Mouse (Mus musculus) ovary, adult 18-20 months (tissue): ENCODE data around the gene Sez6.

Source experiments
- DNase-seq: peaks from one replicate; pipeline ENCODE4 v3.0.0; 2022; ENCODE audit warnings: low spot score, mixed read lengths

Sez6 gene

GRCm38 (mm10) chr11:77981609-77982440 is 51.2 kb downstream of the Sez6 start:
- peak; percentile 97 for DNase-seq

DNA sequence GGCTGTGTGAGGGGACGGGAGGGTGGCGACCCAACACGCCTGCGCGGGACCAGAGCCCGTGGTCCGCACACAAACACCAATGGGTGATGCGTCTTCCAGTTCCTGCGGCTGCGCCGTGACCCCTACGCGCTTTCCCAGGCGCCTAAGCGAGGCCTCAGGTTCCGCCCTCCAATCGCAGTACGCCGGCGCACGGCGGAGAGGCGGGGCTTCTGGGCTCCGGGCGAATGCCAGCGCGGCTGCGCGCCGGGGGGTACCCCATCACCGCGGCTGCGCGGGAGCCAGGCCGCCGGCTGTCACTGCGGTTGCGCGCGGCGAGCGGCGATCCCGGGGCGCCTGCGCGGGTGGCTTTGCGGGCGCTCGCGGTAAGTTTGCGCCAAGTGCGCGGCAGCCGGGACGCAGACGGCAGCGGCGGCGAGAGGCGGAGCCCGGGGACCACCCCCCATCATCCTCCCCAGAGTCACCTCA is 51.9 kb downstream of the Sez6 start, which contains the start of gene Phf12:
Gene Phf12 (plus strand): TSS at position 314 of the 465 bp plus-strand sequence.
- peak; percentile 100 for DNase-seq

DNA sequence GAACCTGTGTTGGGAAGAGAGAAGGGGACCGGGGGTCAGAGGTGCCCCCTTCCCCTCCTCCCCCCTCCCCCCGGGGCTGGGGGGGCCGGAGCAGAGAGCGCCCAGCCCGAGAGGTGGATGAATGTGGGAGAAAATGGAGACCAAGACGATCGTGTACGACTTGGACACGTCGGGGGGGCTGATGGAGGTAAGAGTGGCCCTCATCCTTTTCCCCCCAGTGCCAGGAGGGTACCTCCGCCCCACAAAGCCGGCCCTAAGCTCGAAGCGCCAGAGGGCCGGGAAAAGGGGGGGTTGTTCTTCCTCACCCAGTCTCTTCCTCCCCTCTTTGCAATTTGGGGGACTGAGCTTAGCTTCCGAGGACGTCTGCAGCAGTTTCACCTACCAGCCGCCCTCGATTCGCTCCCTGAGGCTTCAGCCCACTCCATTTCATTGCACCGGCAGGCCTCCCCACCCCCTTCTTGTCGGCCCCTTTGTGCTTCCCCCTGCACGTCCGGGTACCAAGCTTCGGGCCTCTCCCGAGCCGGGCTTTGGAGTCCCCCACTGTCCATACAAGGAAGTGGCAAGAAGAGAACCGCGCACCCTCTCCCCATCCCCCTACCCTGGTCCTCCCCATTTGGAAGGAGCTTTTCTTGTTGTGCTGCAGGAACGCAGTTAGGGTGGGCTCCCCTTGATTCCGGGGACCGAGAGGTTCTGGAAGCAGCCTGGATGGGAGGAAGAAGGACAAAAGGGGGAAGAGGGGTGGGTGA is 52.8 kb downstream of the Sez6 start:
- DNase-seq: peak; percentile 46

DNA sequence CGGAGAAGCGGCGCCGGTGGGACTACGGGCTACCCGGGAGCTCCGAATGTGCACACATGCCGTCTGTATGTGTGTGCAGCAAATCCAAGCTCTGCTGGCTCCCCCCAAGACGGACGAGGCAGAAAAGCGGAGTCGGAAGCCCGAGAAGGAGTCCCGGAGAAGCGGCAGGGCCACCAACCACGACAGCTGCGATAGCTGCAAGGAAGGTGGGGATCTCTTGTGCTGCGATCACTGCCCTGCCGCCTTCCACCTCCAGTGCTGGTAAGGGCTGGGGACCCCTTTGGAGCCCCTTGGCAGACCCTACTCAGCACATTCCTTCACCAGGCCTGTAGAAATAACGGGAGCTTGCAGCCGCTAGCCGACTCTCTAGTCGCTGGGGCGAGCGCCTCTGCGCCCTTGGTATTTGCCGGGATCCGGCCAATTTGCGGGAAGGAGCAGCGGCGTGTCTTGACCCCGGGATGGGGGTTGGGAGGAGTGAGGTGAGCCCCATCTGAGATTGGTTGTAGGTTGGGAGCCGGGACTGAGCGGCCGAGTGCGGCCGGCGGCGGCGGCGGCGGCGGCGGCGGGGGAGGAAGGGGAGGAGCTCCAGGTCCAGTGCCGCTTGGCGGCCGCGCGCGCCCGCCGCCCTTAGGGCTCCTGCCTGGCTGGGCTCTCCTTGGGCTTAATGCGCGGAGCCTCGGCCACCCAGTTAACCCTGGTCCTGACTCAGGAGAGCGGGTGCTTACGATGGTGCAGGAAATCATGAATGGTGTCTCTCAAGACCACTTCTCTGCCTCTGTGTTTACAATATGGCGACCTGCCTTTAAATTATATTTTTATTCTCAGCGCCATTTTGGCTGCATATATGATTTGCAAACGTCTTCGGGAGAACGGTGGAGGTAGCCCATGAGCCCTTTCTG is 53.6 kb downstream of the Sez6 start:
- peak; percentile 40 for DNase-seq

DNA sequence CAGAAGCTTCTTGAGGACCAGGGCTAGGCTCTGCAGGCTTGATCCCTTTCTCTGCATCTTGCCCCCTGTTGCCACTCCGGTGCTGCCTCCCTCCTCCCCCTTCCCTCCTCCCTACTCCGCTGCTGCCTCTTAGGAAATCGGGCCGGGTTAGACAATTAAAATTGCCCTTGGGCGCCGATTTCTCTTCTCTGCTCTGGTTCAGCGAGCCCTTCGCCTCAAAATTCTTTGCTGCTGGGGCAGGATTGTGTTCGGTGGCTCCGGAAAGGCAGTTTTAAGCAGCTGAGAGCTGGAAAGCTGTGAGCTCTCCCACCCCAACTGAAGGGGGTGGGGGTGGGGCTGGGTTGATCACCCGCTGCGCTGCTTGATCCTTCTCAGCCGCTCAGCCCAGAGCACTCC is 54.2 kb downstream of the Sez6 start:
- no peak for DNase-seq

- DNase-seq: no peak
Observed at GRCm38 (mm10) chr11:77985541-77986065, 55.0 kb downstream of the Sez6 start.

GRCm38 (mm10) chr11:77989071-77989690 is 58.6 kb downstream of the Sez6 start:
- no peak for DNase-seq

GRCm38 (mm10) chr11:77995556-77995955 is 65.0 kb downstream of the Sez6 start:
- DNase-seq: no peak

GRCm38 (mm10) chr11:78006446-78006845 is 75.8 kb downstream of the Sez6 start:
- DNase-seq: no peak

DNA sequence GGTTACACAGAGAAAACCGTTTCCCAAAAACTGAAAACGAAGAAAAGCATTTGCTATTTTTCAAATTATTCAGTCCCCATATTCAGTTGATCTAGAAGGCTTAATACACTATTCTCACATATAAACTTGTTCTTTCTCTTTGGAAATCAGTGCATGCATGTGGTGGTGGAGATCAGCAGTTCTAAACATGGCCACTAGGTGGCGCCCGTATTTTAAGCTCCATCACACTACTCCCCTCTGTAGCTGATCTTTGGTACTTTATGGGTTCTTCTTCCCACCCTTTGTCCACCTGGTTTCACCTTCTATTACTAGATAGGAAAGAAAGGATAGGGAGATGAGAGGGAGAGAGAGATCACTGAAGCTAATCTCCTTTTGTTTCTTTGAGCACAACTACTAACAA is 89.1 kb downstream of the Sez6 start:
- DNase-seq: no peak

- DNase-seq: no peak
Observed at GRCm38 (mm10) chr11:78023607-78024006, 93.0 kb downstream of the Sez6 start.
